Mouse (Mus musculus) olfactory bulb, adult 2 months (tissue): ENCODE results near the gene Zbtb12.

Source experiments
- CTCF ChIP-seq: fragments of 200-500 bp; IDR thresholded peaks from 2 replicates; pipeline ENCODE4 v1.5.1; 2012; ENCODE audit warnings: low read depth, mild to moderate bottlenecking, low read length, moderate library complexity; ENCODE audit not compliant: insufficient read depth
- POLR2A ChIP-seq: fragments of 200-500 bp; IDR thresholded peaks from 2 replicates; pipeline ENCODE4 v1.6.1; 2012; ENCODE audit warnings: mild to moderate bottlenecking, low read depth, low read length, moderate library complexity; ENCODE audit not compliant: insufficient read depth

- TF ChIP-seq POLR2A (peak; percentile 69), CTCF (no peak)
These were observed 18.9 kb downstream of the Zbtb12 start, which contains the start of the genes C2 and Ehmt2 for GRCm38 (mm10) chr17:34898160-34898586.
